Mouse (Mus musculus): ENCODE data around the gene Gnaz.

GRCm38 (mm10) chr10:74937003-74937790 is 29.8 kb upstream of the Gnaz start:
- TF ChIP-seq CTCF (IDR thresholded peaks at IDR 0.05; ENCODE audit: low read depth, low read length) (peak; percentile 87), POLR2A (IDR thresholded peaks at IDR 0.05; ENCODE audit: extremely low read depth, insufficient read depth, low read length) (no peak)

All from liver, adult 2 months (tissue).